In the genomic region with DNA sequence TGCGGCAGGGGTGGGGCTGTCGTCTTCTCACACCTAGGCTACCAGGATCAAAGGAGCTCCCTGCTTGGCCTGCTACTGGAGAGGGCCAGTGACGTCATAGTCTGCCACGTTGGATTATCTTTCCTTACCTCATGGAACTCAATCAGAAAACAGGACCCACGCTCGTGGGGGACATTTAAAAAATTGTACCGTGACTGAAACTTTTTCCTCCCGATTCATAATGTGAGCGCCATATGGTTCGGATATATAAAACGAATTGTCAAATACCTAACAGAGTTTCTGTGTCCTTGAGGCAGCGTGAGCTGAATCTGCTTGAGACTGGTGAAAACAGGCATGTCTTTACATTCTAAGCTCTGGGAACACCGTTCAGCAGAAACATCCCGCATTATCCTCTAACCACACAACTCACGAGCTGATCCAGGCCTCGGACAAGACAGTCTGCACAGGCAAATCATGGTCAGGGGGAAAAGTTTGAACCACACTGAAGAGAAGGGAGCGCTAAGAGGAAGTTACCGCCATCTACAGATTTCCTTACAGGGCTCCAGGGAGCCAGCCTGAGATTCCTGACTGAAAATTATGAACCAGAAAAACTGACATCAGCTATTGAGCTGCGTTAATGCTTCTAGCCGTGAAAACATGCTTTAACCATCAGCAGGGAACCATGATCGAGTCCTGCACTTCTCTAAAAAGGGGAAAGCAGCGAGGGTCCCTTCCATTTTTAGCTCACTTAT, we compare ENCODE assay signal across 9 mouse cellular contexts. TPM values are rescaled to one million over a fixed set of nuclear protein-coding genes. Genes with fewer than 3 reads are reported as not detected.
DNase-seq lines count a peak whose midpoint lies in the region; ATAC-seq and TF ChIP-seq lines count a peak whose summit lies in the region.
"Had no signal": no experiment of that assay in that cellular context is flagged by ENCODE, and none has a peak within 500 bp of the region (broad histone marks: within the 10 kb centered on the region; RNA-seq: fewer than 3 reads in every experiment).

No protein-coding gene starts in this region.

- peak overlapping the region; percentile 66 for H3K4me3 ChIP-seq in embryonic facial prominence, embryonic 14.5 days (ENCODE audit: low read depth, low read length)
- peak overlapping the region; percentile 66 for H3K4me3 ChIP-seq in intestine, postnatal 0 days (ENCODE audit: low read depth, low read length)

- peak; percentile 7 to 51 for DNase-seq in layer of hippocampus, adult 18-20 months (ENCODE audit: low spot score in 2 of 2)
- DNase-seq in layer of hippocampus, adult 8-10 months (ENCODE audit: low spot score in 2 of 2), result no peak
- DNase-seq in embryonic facial prominence, embryonic 14.5 days (ENCODE audit: low spot score), result peak; percentile 50
- peak; percentile 48 for DNase-seq in neural tube, embryonic 10.5 days (ENCODE audit: extremely low spot score, low spot score)
- DNase-seq in cerebellum, adult 9-10 months, result no peak
- DNase-seq in adrenal gland, adult 2 months, result no peak
- DNase-seq in adrenal gland, adult (ENCODE audit: inconsistent age in 2 of 2, low spot score in 1 of 2), result no peak

- peak overlapping the region; percentile 0; the same call in 1 of the 2 replicates for H3K27ac ChIP-seq in embryonic facial prominence, embryonic 14.5 days (replicated peaks; ENCODE audit: low read depth, low read length)
- no peak overlapping the region for H3K27ac ChIP-seq in intestine, postnatal 0 days (ENCODE audit: low read depth, low read length)
- H3K27ac ChIP-seq: macrophage had no signal

- no peak for ATAC-seq in embryonic facial prominence, embryonic 14.5 days (ENCODE audit: low read depth)
- ATAC-seq in intestine, postnatal 0 days, result no peak

- peak overlapping the region; percentile 76 for H3K9ac ChIP-seq in embryonic facial prominence, embryonic 14.5 days (ENCODE audit: low read depth, low read length)
- no peak overlapping the region for H3K9ac ChIP-seq in intestine, postnatal 0 days (ENCODE audit: low read depth, low read length)

- TF ChIP-seq CTCF in intestine, postnatal 0 days (IDR thresholded peaks at IDR 0.05; ENCODE audit: low read depth), result peak; percentile 23; the same call in 1 of the 2 replicates

- H3K36me3 ChIP-seq in embryonic facial prominence, embryonic 14.5 days (ENCODE audit: control insufficient read depth, insufficient read depth, low read length), result no peaks in the 10 kb centered on the region
- H3K36me3 ChIP-seq in intestine, postnatal 0 days (ENCODE audit: control insufficient read depth, insufficient read depth), result no peaks in the 10 kb centered on the region

- peak overlapping the region; percentile 91 for H3K4me2 ChIP-seq in embryonic facial prominence, embryonic 14.5 days (ENCODE audit: low read depth, low read length)
- H3K4me2 ChIP-seq in intestine, postnatal 0 days (replicated peaks; ENCODE audit: low read depth), result peak overlapping the region; percentile 90

- peaks cover 8% of the 10 kb centered on the region for H3K4me1 ChIP-seq in embryonic facial prominence, embryonic 14.5 days (ENCODE audit: control insufficient read depth, insufficient read depth, low read length)
- peaks cover 4% of the 10 kb centered on the region; the same call in 1 of the 2 replicates for H3K4me1 ChIP-seq in intestine, postnatal 0 days (replicated peaks; ENCODE audit: control insufficient read depth, insufficient read depth, low read length)

- no peaks in the 10 kb centered on the region for H3K9me3 ChIP-seq in embryonic facial prominence, embryonic 14.5 days (ENCODE audit: control insufficient read depth, low read length)
- no peaks in the 10 kb centered on the region for H3K9me3 ChIP-seq in intestine, postnatal 0 days (ENCODE audit: control insufficient read depth)

- WGBS in embryonic facial prominence, embryonic 14.5 days, result 4% methylated on average over 22 of the region's 22 CpGs
- 11% methylated on average over 22 of the region's 22 CpGs for WGBS in intestine, postnatal 0 days

- H3K27me3 ChIP-seq in embryonic facial prominence, embryonic 14.5 days (replicated peaks; ENCODE audit: control insufficient read depth, insufficient read depth, low read length), result peaks cover 4% of the 10 kb centered on the region; the same call in 1 of the 2 replicates
- peaks cover 24% of the 10 kb centered on the region; the same call in 1 of the 2 replicates for H3K27me3 ChIP-seq in intestine, postnatal 0 days (replicated peaks; ENCODE audit: control insufficient read depth, insufficient read depth, low read length)

RNA-seq across cellular contexts. Expression of gene Adcy2, which starts 1.4 kb away (rescaled TPM):
- 100 to 1,000 TPM; 120 to 122 TPM for total RNA-seq in layer of hippocampus, adult 18-20 months (2021)
- 100 to 1,000 TPM; 105 to 117 (median 111) TPM for total RNA-seq in layer of hippocampus, adult 8-10 months (2022)
- polyA plus RNA-seq in embryonic facial prominence, embryonic 14.5 days (2014; fragmentation: Nextera tagmentation; extraction: Ambion mirVana), result 9.1 and 11.2 TPM in 2 replicates
- 1.2 and 1.3 TPM in 2 replicates for polyA plus RNA-seq in intestine, postnatal 0 days (2015; fragmentation: Nextera tagmentation; extraction: Ambion mirVana)
- 1 to 10 TPM in 1 of 2 experiments, under 1 TPM in 1; 0.72 to 1.3 TPM for total RNA-seq in adrenal gland, adult 2 months (2021)
- polyA plus RNA-seq in adrenal gland, adult 2 months (2012; rRNA removed), result 0.27 and 0.49 TPM in 2 replicates

Comparison
In these comparisons a context has a peak if more than half of its experiments do, and no peak if none do; other contexts are left out.
1. DNase-seq: peak in layer of hippocampus, adult 18-20 months (2 of 2), embryonic facial prominence, embryonic 14.5 days (single experiment) and neural tube, embryonic 10.5 days (single experiment); none in layer of hippocampus, adult 8-10 months (0 of 2), cerebellum, adult 9-10 months (single experiment), adrenal gland, adult 2 months (single experiment) and adrenal gland, adult (0 of 2).
2. RNA of gene Adcy2, which starts 1.4 kb away (total RNA-seq): 120 to 122 TPM in layer of hippocampus, adult 18-20 months and 105 to 117 TPM in layer of hippocampus, adult 8-10 months; 0.72 to 1.3 TPM in adrenal gland, adult 2 months; every median in the first group is over 10 times any median in the second.